Mouse (Mus musculus) myocyte (in vitro differentiated cells): Measurements from ENCODE around the gene Tmem205. TPM values are rescaled to one million over a fixed set of nuclear protein-coding genes. Genes with fewer than 3 reads are reported as not detected.

ENCODE experiments used
- H3K27me3 ChIP-seq: one replicate; pipeline ENCODE4 v1.6.1; 2011; ENCODE audit not compliant: control insufficient read depth, insufficient read depth, insufficient read length
- H3K36me3 ChIP-seq: one replicate; pipeline ENCODE4 v1.6.1; 2011; ENCODE audit not compliant: control insufficient read depth, insufficient read depth
- H3K4me2 ChIP-seq: one replicate; pipeline ENCODE4 v1.6.1; 2011; ENCODE audit warnings: low read depth, control low read depth
- H3K4me3 ChIP-seq: one replicate; pipeline ENCODE4 v1.5.1; 2011; ENCODE audit warnings: mild to moderate bottlenecking, control low read depth, moderate library complexity
- H3K79me2 ChIP-seq: one replicate; pipeline ENCODE4 v1.6.1; 2011; ENCODE audit not compliant: control insufficient read depth, insufficient read depth
- H3ac ChIP-seq: one replicate; pipeline ENCODE4 v1.6.1; 2011; ENCODE audit not compliant: control insufficient read depth, insufficient read length
- CEBPB ChIP-seq: IDR thresholded peaks from 2 replicates; pipeline ENCODE4 v1.6.1; 2011; ENCODE audit warnings: mild to moderate bottlenecking, moderate library complexity; ENCODE audit not compliant: poor library complexity, insufficient read depth, severe bottlenecking
- E2F4 ChIP-seq: IDR thresholded peaks from one replicate; pipeline ENCODE4 v1.6.1; 2011; ENCODE audit warnings: mild to moderate bottlenecking, control low read depth, moderate library complexity; ENCODE audit not compliant: insufficient read depth
- MAX ChIP-seq: IDR thresholded peaks from one replicate; pipeline ENCODE4 v1.6.1; 2011; ENCODE audit warnings: low read depth, mild to moderate bottlenecking, control low read depth
- MYOD1 ChIP-seq, 3 experiments: IDR thresholded peaks; one replicate each; pipeline ENCODE4 v1.6.1; 2011; ENCODE audit warnings: control low read depth in 2 of 3, low read depth in 2 of 3, mild to moderate bottlenecking in 2 of 3, moderate library complexity in 1 of 3; ENCODE audit not compliant: insufficient read length in 2 of 3, control insufficient read depth in 1 of 3
- MYOG ChIP-seq, 3 experiments: IDR thresholded peaks; one replicate each; pipeline ENCODE4 v1.6.1; 2011; ENCODE audit warnings: control low read depth in 2 of 3, low read depth in 2 of 3, mild to moderate bottlenecking in 2 of 3; ENCODE audit not compliant: insufficient read length in 2 of 3, control insufficient read depth in 1 of 3, insufficient read depth in 1 of 3
- POLR2A ChIP-seq: IDR thresholded peaks from one replicate; pipeline ENCODE4 v1.6.1; 2011; ENCODE audit warnings: low read depth, mild to moderate bottlenecking, control low read depth, moderate library complexity; ENCODE audit not compliant: insufficient read length
- POLR2AphosphoS2 ChIP-seq: IDR thresholded peaks from one replicate; pipeline ENCODE4 v1.6.1; 2011; ENCODE audit warnings: low read depth, control low read depth; ENCODE audit not compliant: insufficient read length
- REST ChIP-seq: IDR thresholded peaks from one replicate; pipeline ENCODE4 v1.6.1; 2011; ENCODE audit warnings: mild to moderate bottlenecking, control low read depth, moderate library complexity; ENCODE audit not compliant: insufficient read depth, insufficient read length
- SRF ChIP-seq: IDR thresholded peaks from one replicate; pipeline ENCODE4 v1.6.1; 2011; ENCODE audit warnings: low read depth; ENCODE audit not compliant: control insufficient read depth, insufficient read length
- TCF12 ChIP-seq: IDR thresholded peaks from one replicate; pipeline ENCODE4 v1.6.1; 2011; ENCODE audit warnings: mild to moderate bottlenecking, control low read depth; ENCODE audit not compliant: poor library complexity, insufficient read depth, severe bottlenecking
- TCF3 ChIP-seq: IDR thresholded peaks from one replicate; pipeline ENCODE4 v1.6.1; 2011; ENCODE audit warnings: low read depth, control low read depth; ENCODE audit not compliant: insufficient read length
- USF1 ChIP-seq: IDR thresholded peaks from one replicate; pipeline ENCODE4 v1.6.1; 2011; ENCODE audit warnings: low read depth, mild to moderate bottlenecking, control low read depth, moderate library complexity
- polyA plus RNA-seq: library from polyadenylated mRNA; unstranded; fragments of >200 nt; fragmentation: generic; extraction: Trizol; gene quantifications from one replicate; pipeline ENCODE4 v1.2.1, GENCODE M21; 2012; ENCODE audit warnings: missing spikeins

The Tmem205 gene
- polyA plus RNA-seq, 1 experiment, result 55.1 TPM

GRCm38 (mm10) chr9:21948146-21948545, 20.8 kb upstream of the Tmem205 start:
- no peaks in the 10 kb centered on the region for H3K27me3 ChIP-seq
- no peaks in the 10 kb centered on the region for H3K79me2 ChIP-seq
- no peak overlapping the region for H3ac ChIP-seq
- no peak overlapping the region for H3K4me2 ChIP-seq
- no peaks in the 10 kb centered on the region for H3K36me3 ChIP-seq
- TF ChIP-seq SRF, result no peak
- TF ChIP-seq POLR2AphosphoS2, result no peak
- no peak for TF ChIP-seq USF1
- no peak for TF ChIP-seq CEBPB
- no peak for TF ChIP-seq TCF3
- TF ChIP-seq REST, result no peak
- no peak for TF ChIP-seq MYOD1 (IDR thresholded peaks at IDR 0.05; ENCODE audit: control insufficient read depth in 1 of 3, insufficient read length in 2 of 3, low read depth in 2 of 3)
- no peak for TF ChIP-seq MYOG (IDR thresholded peaks at IDR 0.05; ENCODE audit: control insufficient read depth in 1 of 3, insufficient read depth in 1 of 3, insufficient read length in 2 of 3, low read depth in 2 of 3)
- no peak for TF ChIP-seq E2F4
- TF ChIP-seq MAX, result no peak
- TF ChIP-seq POLR2A, result no peak
- no peak for TF ChIP-seq TCF12
- H3K4me3 ChIP-seq, result no peak overlapping the region

GRCm38 (mm10) chr9:21947540-21948130, 20.3 kb upstream of the Tmem205 start:
- no peak for TF ChIP-seq POLR2A
- TF ChIP-seq MYOG (IDR thresholded peaks at IDR 0.05; ENCODE audit: control insufficient read depth in 1 of 3, insufficient read depth in 1 of 3, insufficient read length in 2 of 3, low read depth in 2 of 3), result no peak
- no peak for TF ChIP-seq SRF
- TF ChIP-seq USF1, result no peak
- no peak for TF ChIP-seq MYOD1 (IDR thresholded peaks at IDR 0.05; ENCODE audit: control insufficient read depth in 1 of 3, insufficient read length in 2 of 3, low read depth in 2 of 3)
- no peak for TF ChIP-seq E2F4
- TF ChIP-seq TCF12, result no peak
- no peak for TF ChIP-seq TCF3
- TF ChIP-seq MAX, result no peak
- no peak for TF ChIP-seq CEBPB
- TF ChIP-seq REST, result no peak
- no peak for TF ChIP-seq POLR2AphosphoS2
- Histone ChIP-seq H3K4me3 (no peak overlapping the region), H3K36me3 (no peaks in the 10 kb centered on the region), H3ac (no peak overlapping the region), H3K79me2 (no peaks in the 10 kb centered on the region), H3K27me3 (no peaks in the 10 kb centered on the region), H3K4me2 (no peak overlapping the region)

GRCm38 (mm10) chr9:21944267-21944666, 16.9 kb upstream of the Tmem205 start:
- H3ac ChIP-seq, result no peak overlapping the region
- no peak overlapping the region for H3K4me2 ChIP-seq
- H3K27me3 ChIP-seq, result no peaks in the 10 kb centered on the region
- H3K79me2 ChIP-seq, result no peaks in the 10 kb centered on the region
- H3K36me3 ChIP-seq, result no peaks in the 10 kb centered on the region
- no peak overlapping the region for H3K4me3 ChIP-seq
- TF ChIP-seq POLR2AphosphoS2, result peak; percentile 14
- TF ChIP-seq REST, result no peak
- TF ChIP-seq MYOG (IDR thresholded peaks at IDR 0.05; ENCODE audit: control insufficient read depth in 1 of 3, insufficient read depth in 1 of 3, insufficient read length in 2 of 3, low read depth in 2 of 3), result no peak

GRCm38 (mm10) chr9:21943638-21944037, 16.3 kb upstream of the Tmem205 start:
- Histone ChIP-seq H3K4me3 (no peak overlapping the region), H3K4me2 (no peak overlapping the region), H3K36me3 (no peaks in the 10 kb centered on the region), H3K79me2 (no peaks in the 10 kb centered on the region), H3K27me3 (no peaks in the 10 kb centered on the region), H3ac (no peak overlapping the region)
- TF ChIP-seq MYOD1 (IDR thresholded peaks at IDR 0.05; ENCODE audit: control insufficient read depth in 1 of 3, insufficient read length in 2 of 3, low read depth in 2 of 3) (no peak), MAX (no peak), E2F4 (no peak), TCF3 (no peak), TCF12 (no peak), SRF (no peak), USF1 (no peak), POLR2AphosphoS2 (no peak), POLR2A (no peak), CEBPB (no peak), MYOG (IDR thresholded peaks at IDR 0.05; ENCODE audit: control insufficient read depth in 1 of 3, insufficient read depth in 1 of 3, insufficient read length in 2 of 3, low read depth in 2 of 3) (no peak), REST (no peak)

- H3ac ChIP-seq, result no peak overlapping the region
- no peak overlapping the region for H3K4me3 ChIP-seq
- no peaks in the 10 kb centered on the region for H3K79me2 ChIP-seq
- TF ChIP-seq SRF (no peak), USF1 (no peak), POLR2A (no peak), E2F4 (no peak), TCF3 (no peak), REST (no peak), CEBPB (no peak), MAX (no peak), TCF12 (no peak), POLR2AphosphoS2 (no peak), MYOG (IDR thresholded peaks at IDR 0.05; ENCODE audit: control insufficient read depth in 1 of 3, insufficient read depth in 1 of 3, insufficient read length in 2 of 3, low read depth in 2 of 3) (no peak), MYOD1 (IDR thresholded peaks at IDR 0.05; ENCODE audit: control insufficient read depth in 1 of 3, insufficient read length in 2 of 3, low read depth in 2 of 3) (no peak)
- H3K4me2 ChIP-seq, result no peak overlapping the region
- H3K27me3 ChIP-seq, result no peaks in the 10 kb centered on the region
- H3K36me3 ChIP-seq, result no peaks in the 10 kb centered on the region
Measured at GRCm38 (mm10) chr9:21943046-21943445, 15.7 kb upstream of the Tmem205 start.
